Mouse (Mus musculus): ENCODE results near the gene Emc10.

DNA sequence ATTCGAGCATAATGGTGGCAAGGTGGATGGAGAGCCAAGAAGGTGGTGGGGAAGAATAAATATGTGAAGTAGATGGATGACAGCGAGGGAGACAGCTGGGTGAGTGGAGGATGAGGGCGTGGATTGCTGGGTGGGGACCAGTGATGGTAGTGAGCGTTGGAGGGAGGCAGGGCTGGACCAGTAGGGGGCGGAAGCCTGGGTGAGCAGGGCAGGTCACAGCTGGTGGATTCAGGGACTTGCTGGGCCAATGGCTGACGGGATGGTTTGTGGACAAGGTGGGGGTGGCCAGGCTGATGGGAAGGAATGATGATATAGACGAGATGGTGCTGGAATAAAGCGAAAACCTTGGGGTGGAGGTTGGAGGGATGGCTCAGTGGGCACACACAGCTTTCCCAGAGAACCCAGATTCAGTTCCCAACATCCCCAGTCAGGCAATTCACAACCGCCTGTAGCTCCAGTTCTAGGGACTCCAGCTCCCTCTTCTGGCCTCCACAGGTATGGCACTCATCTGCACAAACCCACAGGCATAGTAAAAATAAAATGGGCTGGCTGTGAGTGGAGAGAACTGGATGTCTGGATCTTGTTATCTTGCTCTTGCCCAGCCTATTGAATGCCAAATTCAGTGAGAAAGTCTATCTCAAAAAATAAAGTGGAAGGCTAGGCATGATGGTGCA, 23.0 kb upstream of the Emc10 start:
- TF ChIP-seq POLR2A (IDR thresholded peaks at IDR 0.05; ENCODE audit: control insufficient read depth in 1 of 2, insufficient read depth in 1 of 2, low read depth in 1 of 2, low read length in 2 of 2, poor library complexity in 1 of 2) (no peak), ZMIZ1 (IDR thresholded peaks at IDR 0.05; ENCODE audit: low read depth, low read length) (no peak), MAX (IDR thresholded peaks at IDR 0.05; ENCODE audit: low read length) (no peak), JUND (IDR thresholded peaks at IDR 0.05; ENCODE audit: low read depth, low read length) (no peak)
